Mouse (Mus musculus): ENCODE data around the gene Mpl.

Gene Mpl

GRCm38 (mm10) chr4:118457345-118457975, at the start of gene Mpl:
Gene Mpl (minus strand): TSS chr4:118457513.
- DNase-seq, result no peak

- DNase-seq, result no peak
Measured at GRCm38 (mm10) chr4:118505551-118505950, 48.2 kb upstream of the Mpl start.

GRCm38 (mm10) chr4:118500792-118501191, 43.5 kb upstream of the Mpl start:
- DNase-seq, result peak in 1 of 2 experiments; percentile 28

GRCm38 (mm10) chr4:118500171-118500724, 42.9 kb upstream of the Mpl start:
- peak in 1 of 2 experiments; percentile 31 for DNase-seq

GRCm38 (mm10) chr4:118490461-118490860, 33.1 kb upstream of the Mpl start:
- no peak for DNase-seq

- peak; percentile 46 to 70 for DNase-seq
Measured at GRCm38 (mm10) chr4:118489717-118490132, 32.4 kb upstream of the Mpl start, which contains the start of gene Tie1. Gene Tie1 (minus strand): TSS chr4:118490061.

- DNase-seq, result no peak
Measured at GRCm38 (mm10) chr4:118476773-118477530, 19.6 kb upstream of the Mpl start.

- no peak for DNase-seq
Measured at GRCm38 (mm10) chr4:118472687-118473086, 15.4 kb upstream of the Mpl start.

GRCm38 (mm10) chr4:118471281-118471680, 14.0 kb upstream of the Mpl start:
- DNase-seq, result no peak

GRCm38 (mm10) chr4:118465697-118466163, 8.4 kb upstream of the Mpl start:
- peak; percentile 44 to 53 for DNase-seq

- DNase-seq, result no peak
Measured at GRCm38 (mm10) chr4:118464956-118465355, 7.6 kb upstream of the Mpl start.

GRCm38 (mm10) chr4:118446415-118447153, 10.7 kb downstream of the Mpl start:
- DNase-seq, result no peak

GRCm38 (mm10) chr4:118445781-118446414, 11.4 kb downstream of the Mpl start:
- DNase-seq, result peak; percentile 66 to 77

GRCm38 (mm10) chr4:118445088-118445487, 12.2 kb downstream of the Mpl start:
- no peak for DNase-seq

GRCm38 (mm10) chr4:118437829-118438253, 19.5 kb downstream of the Mpl start:
- DNase-seq, result peak; percentile 47 to 58

- DNase-seq, result peak; percentile 91 to 96
Measured at GRCm38 (mm10) chr4:118436820-118437603, 20.3 kb downstream of the Mpl start, which contains the start of gene Cdc20. Gene Cdc20 (minus strand): TSS chr4:118437352.

GRCm38 (mm10) chr4:118432332-118432731, 25.0 kb downstream of the Mpl start:
- peak in 1 of 2 experiments; percentile 43 for DNase-seq

- peak; percentile 32 to 59 for DNase-seq
Measured at GRCm38 (mm10) chr4:118429215-118429895, 28.0 kb downstream of the Mpl start.

GRCm38 (mm10) chr4:118428531-118429214, 28.6 kb downstream of the Mpl start:
- peak; percentile 26 to 41 for DNase-seq
